Mouse (Mus musculus): ENCODE results near the gene Ankrd33.
A peak's percentile ranks its signal among the peaks of the same experiment; 100 is the strongest.
"Not testable (repeated sequence)": the region's sequence is repeated elsewhere in the genome, so short reads cannot be mapped to it uniquely, and the experiment has no call there.

The Ankrd33 gene

DNA sequence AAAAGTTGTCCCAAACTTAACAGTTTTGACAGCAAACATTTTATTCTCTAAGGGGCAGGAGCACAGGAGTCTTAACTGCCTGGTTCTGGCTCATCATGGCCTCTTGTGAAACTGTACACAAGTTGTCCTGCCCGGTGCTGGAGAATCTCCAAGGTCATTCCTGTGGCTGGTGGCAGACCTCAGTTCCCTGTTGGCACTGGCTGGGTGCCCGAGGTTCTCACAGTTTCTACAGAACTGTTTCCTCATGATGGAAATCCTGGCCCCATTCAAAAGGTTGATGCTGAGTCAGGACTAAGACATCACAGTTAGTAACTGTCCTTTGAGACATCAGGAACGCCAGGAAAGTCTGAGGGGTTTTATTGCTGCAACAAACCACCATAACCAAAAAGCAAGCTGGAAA lies 28.6 kb upstream of the Ankrd33 start:
- DNase-seq (ENCODE audit: low read depth): no peak

DNA sequence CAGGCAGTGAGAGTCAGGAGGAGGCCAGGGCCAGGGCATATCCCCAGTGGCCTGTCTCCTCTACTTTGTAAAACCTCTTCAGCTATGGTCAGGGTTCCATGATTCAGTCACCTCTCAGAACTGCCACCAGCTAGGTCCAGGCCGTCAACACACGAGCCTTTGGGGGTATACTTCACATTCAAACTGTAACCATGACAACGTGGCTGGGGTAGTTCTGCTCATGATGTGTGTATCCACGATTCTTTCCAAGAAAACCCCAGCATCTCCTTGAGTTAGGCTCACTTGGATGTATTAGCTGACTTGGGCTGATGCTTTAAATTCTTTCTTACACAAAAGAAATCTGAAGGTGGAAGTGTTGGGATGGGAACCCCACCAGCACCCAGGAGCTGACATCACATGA lies 27.3 kb upstream of the Ankrd33 start:
- DNase-seq (ENCODE audit: low read depth): no peak

DNA sequence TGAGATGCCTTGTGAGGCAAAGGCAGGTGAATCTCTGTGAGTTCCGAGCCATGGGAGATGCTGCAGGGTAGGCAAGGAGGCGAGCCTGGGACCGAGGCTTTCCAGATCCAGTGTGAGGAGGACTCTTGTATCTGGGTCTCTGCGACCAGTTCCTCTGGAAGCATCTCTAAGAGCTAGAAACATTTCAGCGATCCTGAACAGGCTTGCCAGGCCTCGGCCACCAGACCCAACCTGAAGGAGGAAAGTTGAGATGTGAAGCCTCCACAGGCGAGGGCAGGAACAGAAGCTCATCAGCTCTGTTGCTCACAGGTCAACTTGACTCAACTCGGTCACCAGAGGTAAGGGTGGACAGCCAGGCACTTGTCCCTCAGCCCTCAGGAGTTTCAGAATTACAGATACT lies 24.0 kb upstream of the Ankrd33 start:
- DNase-seq (ENCODE audit: low read depth): no peak

DNA sequence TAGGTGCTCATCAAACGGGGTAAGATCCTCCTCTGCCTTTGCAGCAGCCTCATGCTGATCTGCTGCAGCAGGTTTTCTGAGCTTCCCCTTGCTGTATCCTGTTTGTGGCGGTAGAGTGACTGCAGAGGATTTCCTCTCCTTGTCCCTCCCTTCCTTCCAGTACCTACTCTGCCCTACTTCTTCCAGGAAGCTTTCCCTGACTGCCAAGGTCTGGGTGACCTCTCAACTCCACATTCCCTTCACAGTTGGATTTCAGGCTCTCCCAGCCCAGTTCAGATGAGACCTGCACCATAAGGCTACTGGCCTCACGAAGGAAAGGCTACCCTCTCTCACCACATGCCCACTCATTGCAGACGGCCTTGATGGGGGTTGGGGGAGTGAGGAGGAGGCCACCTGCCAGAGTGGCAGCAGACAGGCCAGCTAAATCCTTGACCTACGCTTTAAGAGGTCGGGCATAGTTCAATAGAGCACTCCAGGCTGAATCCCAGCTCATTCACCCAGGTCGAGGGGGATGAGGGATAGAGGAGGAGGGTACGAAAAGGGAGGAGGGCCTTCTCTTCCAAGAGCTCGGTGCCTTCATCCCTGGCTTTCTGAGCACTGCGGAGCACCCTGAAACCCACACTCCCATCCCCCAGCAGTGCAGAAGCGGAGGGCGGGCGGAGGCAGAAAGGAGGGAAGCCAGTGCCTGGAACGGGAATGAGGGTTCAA lies 23.3 kb upstream of the Ankrd33 start:
- DNase-seq (ENCODE audit: low read depth): no peak

DNA sequence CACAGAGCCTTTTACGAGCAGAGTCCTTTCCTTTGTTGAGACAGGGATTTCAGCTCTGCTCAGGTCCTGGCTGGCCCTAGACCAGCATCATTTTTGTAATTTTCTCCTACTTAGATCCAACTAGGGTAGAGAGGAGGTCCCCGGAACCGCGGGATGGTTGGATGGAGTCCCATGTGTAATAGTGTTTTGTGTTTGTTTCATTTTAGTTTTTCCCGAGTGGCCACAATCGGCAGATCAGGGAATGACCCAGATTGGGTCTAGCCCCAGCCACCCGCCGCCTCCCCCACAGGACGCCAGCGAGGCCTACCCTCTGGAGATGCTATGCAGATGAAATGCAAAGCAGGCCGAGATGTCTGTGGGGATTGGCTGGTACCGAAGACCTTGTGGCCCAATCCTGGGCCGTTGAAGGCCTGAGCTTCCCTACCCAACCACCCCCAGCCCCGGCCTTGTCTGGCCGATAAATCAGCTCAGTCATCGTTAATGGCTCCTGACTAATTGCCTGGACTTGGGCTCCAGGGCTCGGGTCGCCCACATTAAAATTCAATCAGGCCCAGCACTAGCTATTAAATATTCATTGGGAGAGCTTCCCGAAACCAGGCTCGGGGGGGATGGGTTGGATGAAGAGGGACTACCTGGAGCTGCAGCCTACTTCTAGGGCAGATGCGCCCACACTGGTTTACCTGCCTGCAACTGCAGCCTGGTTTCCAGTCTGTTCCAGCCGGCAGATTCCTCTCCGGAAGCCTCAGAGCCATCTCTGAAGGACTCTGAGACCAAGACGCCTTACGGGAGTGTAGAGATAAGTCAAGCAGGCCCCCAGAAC lies 22.5 kb upstream of the Ankrd33 start:
- no peak for DNase-seq (ENCODE audit: low read depth)

DNA sequence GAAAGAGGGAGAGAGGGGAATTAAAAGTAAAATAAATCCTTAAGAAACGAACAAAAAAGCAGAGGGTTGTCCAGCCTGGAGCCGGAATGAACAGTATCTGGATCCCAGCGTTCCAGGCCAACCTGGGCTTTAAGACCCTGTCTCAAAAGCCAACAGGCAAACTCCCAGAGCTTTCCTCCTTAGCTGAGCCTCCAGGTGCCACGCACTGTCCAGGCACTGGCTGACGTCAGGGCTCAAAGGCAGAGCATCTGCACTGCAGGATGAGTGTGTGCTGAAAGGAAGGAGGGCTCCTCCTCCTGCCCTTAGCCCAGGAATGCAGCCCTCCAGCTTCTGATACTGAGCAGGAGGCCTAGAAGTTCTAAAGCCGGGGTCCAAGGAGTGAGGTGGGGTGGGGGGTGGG lies 21.6 kb upstream of the Ankrd33 start:
- DNase-seq (ENCODE audit: low read depth): no peak

DNA sequence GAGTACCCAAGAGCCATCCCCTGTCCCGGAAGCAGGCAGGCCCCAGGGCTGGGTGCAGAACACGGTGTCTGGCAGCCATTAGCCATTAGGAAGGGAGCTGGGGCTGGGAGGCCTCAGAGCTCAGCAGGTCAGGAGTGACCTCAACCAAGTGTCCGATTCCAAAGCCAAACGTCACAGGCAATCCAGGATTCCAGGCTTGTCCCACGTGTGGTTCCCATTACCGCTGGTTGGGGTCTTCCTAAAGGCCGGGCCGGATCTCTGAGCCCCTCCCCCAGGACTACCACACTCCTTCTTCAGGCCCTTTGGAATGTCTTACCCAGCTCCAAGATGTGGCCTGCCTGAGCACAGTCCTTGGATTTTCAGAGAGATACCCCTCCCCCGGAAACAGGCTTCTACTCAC lies 20.6 kb upstream of the Ankrd33 start:
- DNase-seq (ENCODE audit: low read depth): no peak

DNA sequence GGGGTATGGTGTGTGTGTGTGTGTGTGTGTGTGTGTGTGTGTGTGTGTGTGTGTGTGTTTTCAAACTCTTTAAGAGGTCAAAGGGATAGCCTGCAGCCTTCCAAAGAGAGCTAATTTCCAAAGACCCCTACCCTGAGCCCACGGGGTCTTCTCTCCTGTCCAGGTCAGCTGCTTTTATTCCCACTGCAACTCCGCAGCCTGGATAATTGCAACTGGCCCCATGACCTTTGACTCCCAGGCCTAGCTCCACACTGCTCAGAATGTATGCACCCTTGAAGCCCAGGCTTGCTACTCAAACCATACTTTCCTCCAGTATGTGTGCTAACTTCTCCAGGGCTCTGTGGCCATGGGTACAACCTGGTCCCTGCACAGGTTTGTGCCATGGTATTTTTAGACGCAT lies 20.2 kb upstream of the Ankrd33 start:
- no peak for DNase-seq (ENCODE audit: low read depth)

DNA sequence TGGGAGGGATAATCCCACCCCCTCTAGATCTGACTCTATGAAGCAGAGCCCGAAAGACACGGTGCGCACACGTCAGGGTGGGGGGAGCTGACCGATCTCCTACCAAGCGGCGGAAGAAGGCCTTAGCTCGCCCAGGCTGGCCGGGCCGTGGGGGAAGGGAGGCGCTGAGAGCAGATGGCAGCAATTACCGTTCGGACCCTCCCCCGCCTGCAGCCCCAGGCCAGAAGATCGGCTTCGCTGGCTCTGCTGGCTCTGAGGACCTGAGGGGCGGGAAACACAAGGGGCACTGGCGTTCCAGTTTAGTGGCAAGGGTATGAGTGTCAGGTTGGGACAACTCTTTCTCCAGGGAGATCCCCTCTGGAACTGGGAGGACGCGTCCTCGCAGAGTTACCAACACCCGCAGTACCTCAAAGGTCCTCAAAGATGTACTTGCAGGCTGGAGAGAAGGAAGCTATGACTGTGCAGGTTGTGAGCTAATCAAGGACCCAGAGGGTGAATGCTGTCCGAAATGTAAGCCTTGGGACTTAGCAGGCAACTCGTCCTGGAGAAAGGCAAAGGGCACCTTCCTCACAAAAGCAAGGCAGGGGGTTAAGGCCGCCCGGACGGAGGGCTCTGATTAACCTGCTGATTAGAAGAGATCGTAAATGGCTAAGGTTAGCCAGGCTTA lies 17.4 kb upstream of the Ankrd33 start:
- no peak for DNase-seq (ENCODE audit: low read depth)

DNA sequence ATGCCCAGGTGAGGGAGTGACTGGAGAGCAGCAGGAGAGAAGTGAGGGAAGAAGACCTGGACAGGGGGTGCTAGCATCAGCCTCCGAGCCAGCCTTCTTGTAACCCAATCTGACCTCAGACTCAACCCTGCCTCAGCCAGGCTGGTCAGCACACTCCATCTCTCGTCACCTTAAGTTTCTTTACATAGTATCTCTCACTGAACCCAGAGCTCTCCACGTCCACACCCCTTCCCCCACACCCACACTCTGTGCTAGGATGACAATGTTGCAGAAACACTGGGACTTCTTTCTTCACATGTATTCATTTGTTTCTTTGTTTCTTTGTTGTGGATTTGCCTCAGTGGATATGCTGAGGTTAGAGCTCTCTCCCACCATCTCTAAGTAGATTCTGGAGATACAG lies 14.6 kb upstream of the Ankrd33 start:
- no peak for DNase-seq (ENCODE audit: low read depth)

DNA sequence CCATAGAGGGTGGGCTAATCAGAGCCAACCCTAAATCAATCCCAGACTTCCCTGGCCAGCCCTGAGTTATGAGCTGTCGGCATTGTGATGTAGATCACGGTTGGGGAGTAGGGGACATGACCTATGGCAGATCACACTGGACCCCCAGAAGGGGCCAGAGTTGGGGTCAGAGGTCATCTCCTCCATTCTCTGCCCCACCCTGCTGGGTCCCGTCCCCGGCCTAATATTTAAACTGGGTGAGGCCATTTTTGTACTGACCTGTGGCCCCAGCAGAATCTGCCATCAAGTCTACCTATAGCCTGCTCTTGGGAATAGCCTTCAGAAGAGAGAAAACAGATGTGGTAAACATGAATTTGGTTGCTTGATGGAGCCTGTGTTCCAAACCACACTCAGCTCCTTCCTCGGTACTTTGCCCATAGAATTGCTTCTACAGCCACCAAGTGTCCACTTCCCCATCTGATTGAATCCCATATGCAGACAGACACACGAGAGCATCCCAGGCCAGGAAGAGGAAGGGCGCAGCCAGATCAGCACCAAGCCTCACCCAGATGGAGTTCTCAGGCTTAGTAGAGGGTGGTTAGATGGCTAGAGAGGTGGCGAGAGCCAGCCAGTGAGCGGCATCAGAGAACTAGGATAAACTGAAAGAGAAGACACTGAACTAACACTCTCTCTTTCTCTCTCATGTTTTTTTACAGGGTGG lies 11.8 kb upstream of the Ankrd33 start:
- DNase-seq (ENCODE audit: low read depth): no peak

DNA sequence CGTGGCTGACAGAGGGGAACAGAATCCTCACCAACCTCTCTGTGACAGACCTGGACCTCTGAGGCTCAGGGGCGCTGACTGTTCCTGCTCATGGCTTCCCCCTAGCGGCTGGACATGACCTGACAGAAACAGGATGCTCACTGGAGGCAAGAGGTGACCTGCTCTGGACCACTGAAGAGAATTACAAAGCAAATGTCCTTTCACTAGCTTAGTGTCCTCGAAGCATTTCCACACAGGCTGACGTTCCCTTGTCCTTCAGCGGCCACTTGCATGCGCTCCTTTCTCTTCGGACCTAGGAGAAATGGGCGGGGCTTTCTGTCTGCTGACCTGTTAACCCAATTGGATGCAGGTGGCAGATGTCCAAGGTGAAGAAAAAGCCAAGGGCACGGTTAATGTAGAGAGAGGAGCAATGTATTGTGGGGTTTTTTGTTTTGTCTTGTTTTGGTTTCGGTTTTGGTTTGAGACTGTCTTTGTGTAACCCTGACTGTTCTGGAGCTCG lies 10.0 kb upstream of the Ankrd33 start:
- DNase-seq (ENCODE audit: low read depth): peak; percentile 22

DNA sequence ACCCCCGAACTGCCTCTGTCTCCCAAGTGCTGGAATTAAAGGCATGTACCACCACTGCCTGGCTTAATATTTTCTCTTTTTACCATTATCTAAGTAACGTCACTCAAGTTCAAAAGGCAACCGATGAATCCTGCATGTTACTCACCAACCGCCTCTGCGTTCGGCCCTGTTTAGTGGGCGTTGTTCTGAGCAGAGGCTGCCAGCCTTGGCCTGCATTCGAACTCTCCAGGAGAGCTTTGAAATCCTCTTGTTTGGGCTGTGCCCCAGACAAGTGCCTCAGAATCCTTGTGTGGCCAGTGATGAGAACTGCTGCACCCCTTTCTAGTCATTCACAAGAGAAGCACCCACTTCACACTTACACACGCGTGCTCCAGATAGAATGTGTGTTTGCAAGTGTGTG lies 9.5 kb upstream of the Ankrd33 start:
- DNase-seq (ENCODE audit: low read depth): no peak

DNA sequence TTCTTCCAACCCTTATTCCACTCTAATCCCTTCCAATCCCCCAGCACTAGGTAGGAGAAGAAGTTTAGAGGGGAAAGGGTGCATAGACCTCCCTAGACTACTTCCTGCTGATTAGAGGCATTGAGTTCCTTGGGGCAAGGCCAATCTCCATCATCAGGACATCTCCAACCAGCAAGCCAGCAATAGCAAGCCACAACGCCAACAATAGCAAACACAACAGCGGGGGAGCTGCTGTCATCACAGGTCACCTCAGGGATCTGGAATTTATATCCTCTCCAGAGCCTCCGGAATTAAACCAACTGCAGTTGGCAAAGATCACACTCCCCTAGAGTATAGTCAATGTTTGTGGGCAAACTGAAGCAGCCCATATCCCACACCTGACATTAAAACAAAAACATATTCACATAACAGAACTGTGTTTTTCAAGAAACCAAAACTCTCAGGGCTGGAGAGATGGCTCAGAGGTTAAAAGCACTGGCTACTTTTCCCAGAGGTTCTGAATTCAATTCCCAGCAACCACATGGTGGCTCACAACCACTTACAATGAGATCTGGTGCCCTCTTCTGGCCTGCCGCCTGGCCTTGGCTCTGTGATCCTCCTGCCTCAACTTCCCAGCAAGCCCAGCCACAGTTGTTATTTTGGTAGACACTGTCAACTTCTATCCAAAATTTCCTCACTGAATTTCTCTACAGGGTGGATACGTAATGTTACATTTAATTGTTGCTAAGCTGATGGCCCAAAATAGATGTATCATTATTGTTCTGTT lies 7.5 kb upstream of the Ankrd33 start:
- no peak for DNase-seq (ENCODE audit: low read depth)

DNA sequence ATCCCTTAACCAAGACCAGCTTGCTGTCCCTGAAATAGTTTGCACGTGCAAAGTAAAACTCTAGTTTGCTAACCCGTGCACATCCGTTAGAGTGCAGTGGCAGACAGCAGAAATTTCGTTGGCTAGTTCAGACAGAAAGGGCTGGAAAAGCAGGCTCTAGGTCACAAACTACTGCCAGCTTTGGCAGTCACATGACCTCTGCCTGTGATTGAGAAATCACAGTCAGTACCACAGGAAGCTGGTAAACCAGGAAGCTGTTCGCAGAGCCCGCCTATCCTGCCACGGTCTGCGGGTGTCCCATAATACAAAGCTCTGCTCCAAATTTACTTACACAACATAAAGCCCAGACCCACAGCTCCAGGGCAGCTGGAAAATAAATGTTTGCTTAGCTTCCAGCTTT lies 2.4 kb upstream of the Ankrd33 start:
- no peak for DNase-seq (ENCODE audit: low read depth)

DNA sequence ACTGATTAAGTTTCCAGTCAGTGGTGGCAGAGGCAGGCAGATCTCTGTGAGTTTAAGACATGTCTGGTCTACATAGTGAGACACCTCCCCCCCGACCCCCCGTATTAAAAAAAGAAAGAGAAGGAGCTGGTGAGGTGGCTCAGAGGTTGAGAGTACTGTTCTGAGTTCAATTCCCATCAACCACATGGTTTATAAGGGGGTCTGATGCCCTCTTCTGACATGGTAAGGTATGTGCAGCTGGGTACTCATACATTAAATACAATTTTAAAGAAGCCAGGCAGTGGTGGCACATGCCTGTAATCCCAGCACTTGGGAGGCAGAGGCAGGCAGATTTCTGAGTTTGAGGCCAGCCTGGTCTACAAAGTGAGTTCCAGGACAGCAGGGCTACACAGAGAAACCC lies 1.8 kb upstream of the Ankrd33 start:
- not testable (repeated sequence) for DNase-seq (ENCODE audit: low read depth)

DNA sequence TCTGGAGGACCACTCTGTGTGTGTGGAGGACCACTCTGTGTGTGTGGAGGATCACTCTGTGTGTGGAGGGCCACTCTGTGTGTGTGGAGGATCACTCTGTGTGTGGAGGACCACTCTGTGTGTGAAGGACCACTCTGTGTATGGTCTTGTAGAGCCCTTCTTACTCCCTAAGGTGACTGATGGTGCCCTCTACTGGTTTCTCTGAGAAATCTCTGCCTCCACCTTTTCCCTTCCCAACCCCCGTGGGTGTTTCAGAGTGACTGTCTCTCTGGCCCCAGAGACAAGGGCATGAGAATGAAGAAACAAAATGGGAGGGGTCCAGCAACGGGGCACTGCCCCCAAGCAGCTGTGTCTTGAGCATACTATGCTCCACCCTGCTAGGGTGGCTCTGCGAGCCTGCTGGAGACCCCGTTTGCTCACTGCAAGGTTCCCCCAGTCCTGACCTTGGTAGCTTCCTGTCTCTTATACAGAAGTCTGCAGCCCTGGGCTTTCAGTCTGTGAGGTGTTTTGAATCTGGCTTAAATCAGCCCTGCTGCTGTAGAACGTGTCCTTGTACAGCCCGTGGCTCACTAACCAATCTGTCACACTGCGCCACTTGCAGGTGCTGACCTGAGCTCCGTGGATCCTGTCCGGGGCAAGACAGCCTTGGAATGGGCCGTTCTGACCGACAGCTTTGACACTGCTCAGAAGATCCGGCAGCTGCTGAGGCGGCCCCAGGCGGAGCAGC lies 3.0 kb downstream of the Ankrd33 start:
- DNase-seq (ENCODE audit: low read depth): no peak

DNA sequence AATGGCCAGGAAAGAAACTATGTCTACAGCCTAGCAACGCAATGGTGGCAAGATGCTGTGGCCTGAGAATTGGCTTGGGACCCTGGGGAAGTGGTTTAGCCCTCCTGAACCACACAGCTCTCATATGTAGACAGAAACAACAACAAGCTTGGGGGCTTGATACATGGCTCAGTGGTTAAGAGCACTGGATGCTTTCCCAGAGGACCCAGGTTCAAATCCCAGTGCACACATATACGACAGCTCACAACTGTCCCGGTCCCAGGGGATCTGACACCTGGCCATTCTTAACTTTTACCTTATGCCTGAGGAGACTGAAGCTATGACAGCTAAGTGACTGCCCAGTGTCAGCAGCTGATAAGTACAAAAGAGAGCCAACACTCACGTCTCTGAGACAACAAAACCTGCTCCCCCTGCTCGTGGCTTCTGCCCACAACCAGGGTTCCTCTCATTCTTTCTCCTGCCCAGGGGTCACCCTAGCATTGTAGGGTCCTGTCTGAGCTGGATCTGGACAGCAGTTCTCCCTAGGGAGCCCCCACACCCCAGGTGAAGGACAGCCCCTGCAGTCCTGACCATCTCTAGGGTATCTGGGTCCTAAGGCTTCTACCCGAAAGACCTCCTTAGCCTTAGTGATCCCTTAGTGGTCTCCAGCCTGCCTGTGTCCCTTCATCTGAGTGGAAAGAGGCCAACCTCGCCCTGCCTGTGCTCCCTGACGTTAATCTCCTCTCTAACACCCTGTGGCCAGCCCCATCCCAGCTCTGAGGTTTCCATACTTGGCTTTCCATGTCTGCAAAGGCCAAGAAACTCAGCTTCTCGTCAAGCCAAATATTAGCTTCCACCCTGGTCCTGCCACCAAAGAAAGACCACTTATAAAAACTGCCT lies 6.1 kb downstream of the Ankrd33 start:
- no peak for DNase-seq (ENCODE audit: low read depth)

DNA sequence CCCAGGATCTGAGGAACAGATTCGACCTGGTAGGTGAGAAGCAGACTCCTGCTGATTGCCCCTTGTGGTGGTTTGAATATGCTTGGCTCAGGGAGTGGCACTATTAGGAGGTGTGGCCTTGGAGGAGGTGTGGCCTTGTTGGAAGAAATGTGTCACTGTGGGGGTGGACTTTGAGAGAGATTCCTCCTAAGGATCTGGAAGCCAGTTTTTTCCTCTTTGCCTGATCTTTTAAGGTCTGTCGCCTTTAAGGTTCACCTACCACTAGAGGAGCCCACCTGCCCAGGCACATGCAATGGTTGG lies 6.7 kb downstream of the Ankrd33 start:
- DNase-seq (ENCODE audit: low read depth): no peak

DNA sequence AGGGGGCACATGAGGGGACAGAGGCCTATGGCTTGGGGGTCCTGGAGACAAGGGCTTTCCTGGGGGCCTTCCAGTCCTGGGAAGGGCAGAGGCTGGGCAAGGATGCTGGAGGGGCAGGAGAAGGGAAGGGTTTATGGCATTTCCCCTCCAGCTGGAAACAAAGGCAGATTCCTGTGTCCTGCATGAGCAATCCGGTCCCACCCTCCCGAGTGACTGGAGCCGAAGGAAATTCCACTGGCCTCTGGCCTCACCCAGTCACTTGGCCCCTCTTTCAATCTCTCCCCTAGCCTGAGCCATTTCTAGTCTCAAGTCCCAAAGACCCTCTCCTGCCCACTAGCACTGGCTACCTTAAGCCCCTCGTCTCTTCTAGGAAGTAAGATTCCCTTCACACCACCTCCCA lies 7.6 kb downstream of the Ankrd33 start:
- no peak for DNase-seq (ENCODE audit: low read depth)

Data from c-Kit-positive CD71-positive TER-119-negative erythroid progenitor cells, embryonic 14.5 days (primary cell).